Comparison of ENCODE assay signal across 9 mouse cellular contexts in genomic region chr17:34034064-34034463, GRCm38 (mm10). TPM values are rescaled to one million over a fixed set of nuclear protein-coding genes. Genes with fewer than 3 reads are reported as not detected.
DNase-seq lines count a peak whose midpoint lies in the region; ATAC-seq and TF ChIP-seq lines count a peak whose summit lies in the region.
"Had no signal": no experiment of that assay in that cellular context is flagged by ENCODE, and none has a peak within 500 bp of the region (broad histone marks: within the 10 kb centered on the region; RNA-seq: fewer than 3 reads in every experiment).

No protein-coding gene starts in this region.

- TF ChIP-seq EP300 in ES-Bruce4 (IDR thresholded peaks at IDR 0.05; ENCODE audit: insufficient read depth, low read depth, low read length) = no peak

- no peak for ATAC-seq in intestine, embryonic 14.5 days (replicated peaks; ENCODE audit: low FRiP score, low TSS enrichment, low read depth)
- ATAC-seq in intestine, embryonic 16.5 days = no peak
- no peak for ATAC-seq in midbrain, embryonic 14.5 days (ENCODE audit: low FRiP score, low TSS enrichment)

- 76% methylated on average over 10 of the region's 10 CpGs for WGBS in intestine, embryonic 14.5 days
- 75% methylated on average over 10 of the region's 10 CpGs for WGBS in intestine, embryonic 16.5 days
- WGBS in midbrain, embryonic 14.5 days = 75% methylated on average over 10 of the region's 10 CpGs

- H3K27me3 ChIP-seq in intestine, embryonic 14.5 days (replicated peaks; ENCODE audit: control insufficient read depth, insufficient read depth, low read length) = peaks cover 2% of the 10 kb centered on the region; the same call in 1 of the 2 replicates
- 0 out of 2 replicates have a peak, but pooled peaks cover 2% of the 10 kb centered on the region for H3K27me3 ChIP-seq in intestine, embryonic 16.5 days (replicated peaks; ENCODE audit: control insufficient read depth, insufficient read depth, low read length)
- H3K27me3 ChIP-seq in ES-Bruce4 (ENCODE audit: control insufficient read depth, insufficient read depth, low read length, poor library complexity, severe bottlenecking) = no peaks in the 10 kb centered on the region
- no peaks in the 10 kb centered on the region for H3K27me3 ChIP-seq in midbrain, embryonic 14.5 days (ENCODE audit: control insufficient read depth, insufficient read depth, low read length)

- no peaks in the 10 kb centered on the region for H3K9me3 ChIP-seq in intestine, embryonic 14.5 days (ENCODE audit: control insufficient read depth, low read length)
- no peaks in the 10 kb centered on the region for H3K9me3 ChIP-seq in intestine, embryonic 16.5 days (ENCODE audit: control insufficient read depth, low read length)
- H3K9me3 ChIP-seq in ES-Bruce4 (replicated peaks; ENCODE audit: control insufficient read depth, insufficient read depth, low read length, poor library complexity, severe bottlenecking) = no peaks in the 10 kb centered on the region
- H3K9me3 ChIP-seq in midbrain, embryonic 14.5 days (ENCODE audit: control insufficient read depth, low read length) = no peaks in the 10 kb centered on the region
- H3K9me3 ChIP-seq: embryonic facial prominence, embryonic 15.5 days had no signal

- peak; percentile 67 for TF ChIP-seq CTCF in ES-Bruce4 (IDR thresholded peaks at IDR 0.05; ENCODE audit: low read depth, low read length)
- TF ChIP-seq CTCF in gastrocnemius, adult 2 months (IDR thresholded peaks at IDR 0.05) = peak; percentile 77

- no peak overlapping the region for H3K4me3 ChIP-seq in intestine, embryonic 14.5 days (ENCODE audit: low read depth, low read length)
- no peak overlapping the region for H3K4me3 ChIP-seq in intestine, embryonic 16.5 days (ENCODE audit: low read length)
- H3K4me3 ChIP-seq in ES-Bruce4 (ENCODE audit: low read depth, low read length) = no peak overlapping the region
- peak overlapping the region; percentile 1; the same call in 1 of the 2 replicates for H3K4me3 ChIP-seq in gastrocnemius, adult 2 months
- no peak overlapping the region for H3K4me3 ChIP-seq in midbrain, embryonic 14.5 days (replicated peaks; ENCODE audit: low read depth, low read length)

- H3K9ac ChIP-seq in intestine, embryonic 14.5 days (ENCODE audit: low read length) = no peak overlapping the region
- no peak overlapping the region for H3K9ac ChIP-seq in intestine, embryonic 16.5 days (ENCODE audit: low read depth, low read length)
- H3K9ac ChIP-seq in ES-Bruce4 (ENCODE audit: low read depth, poor library complexity, severe bottlenecking) = no peak overlapping the region
- no peak overlapping the region for H3K9ac ChIP-seq in midbrain, embryonic 14.5 days (replicated peaks; ENCODE audit: low read length)
- H3K9ac ChIP-seq: embryonic facial prominence, embryonic 15.5 days had no signal

- no peak overlapping the region for H3K4me2 ChIP-seq in intestine, embryonic 14.5 days (ENCODE audit: low read length)
- H3K4me2 ChIP-seq in intestine, embryonic 16.5 days (ENCODE audit: low read depth, low read length) = no peak overlapping the region
- H3K4me2 ChIP-seq in midbrain, embryonic 14.5 days (ENCODE audit: low read length) = no peak overlapping the region

- TF ChIP-seq POLR2A in ES-Bruce4 (IDR thresholded peaks at IDR 0.05; ENCODE audit: insufficient read depth, low read length) = no peak

- intact Hi-C loops in gastrocnemius, adult 2 months (cut with DNase I) = loop anchor here (5.0 kb wide), 1 partner anchor 88 kb away; the partner anchor contains the start of gene Brd2

- peaks cover 57% of the 10 kb centered on the region for H3K36me3 ChIP-seq in intestine, embryonic 14.5 days (ENCODE audit: control insufficient read depth, insufficient read depth, low read length)
- peaks cover 25% of the 10 kb centered on the region for H3K36me3 ChIP-seq in intestine, embryonic 16.5 days (ENCODE audit: control insufficient read depth, insufficient read depth, low read length)
- H3K36me3 ChIP-seq in ES-Bruce4 (ENCODE audit: control insufficient read depth, insufficient read depth, low read length, poor library complexity, severe bottlenecking) = peaks cover 26% of the 10 kb centered on the region
- peaks cover 49% of the 10 kb centered on the region for H3K36me3 ChIP-seq in midbrain, embryonic 14.5 days (ENCODE audit: control insufficient read depth, insufficient read depth, low read length)

- H3K27ac ChIP-seq in intestine, embryonic 14.5 days (ENCODE audit: low read depth) = no peak overlapping the region
- H3K27ac ChIP-seq in intestine, embryonic 16.5 days (ENCODE audit: low read length) = no peak overlapping the region
- H3K27ac ChIP-seq in ES-Bruce4 (ENCODE audit: insufficient read depth, low read length) = no peak overlapping the region
- H3K27ac ChIP-seq in gastrocnemius, adult 2 months = peak overlapping the region; percentile 31; the same call in 1 of the 2 replicates
- no peak overlapping the region for H3K27ac ChIP-seq in midbrain, embryonic 14.5 days (replicated peaks; ENCODE audit: low read depth, low read length)
- H3K27ac ChIP-seq: embryonic facial prominence, embryonic 15.5 days had no signal

- DNase-seq in intestine, embryonic 14.5 days (ENCODE audit: low spot score) = peak; percentile 81
- peak; percentile 88 for DNase-seq in c-Kit-positive CD71-negative TER-119-negative erythroid progenitor cells, embryonic 14.5 days (ENCODE audit: low read depth)
- DNase-seq in gastrocnemius, adult 2 months = peak; percentile 71
- peak; percentile 57 to 74 for DNase-seq in left cerebral cortex, adult 18-20 months (ENCODE audit: low spot score in 2 of 2)
- DNase-seq in midbrain, embryonic 14.5 days = peak; percentile 71
- peak; percentile 57 to 87 for DNase-seq in thymus, postnatal 10 days (ENCODE audit: low spot score in 2 of 2)

- H3K4me1 ChIP-seq in intestine, embryonic 14.5 days (replicated peaks; ENCODE audit: control insufficient read depth, insufficient read depth, low read length) = peaks cover 28% of the 10 kb centered on the region
- peaks cover 32% of the 10 kb centered on the region for H3K4me1 ChIP-seq in intestine, embryonic 16.5 days (ENCODE audit: control insufficient read depth, insufficient read depth, low read length)
- no peaks in the 10 kb centered on the region for H3K4me1 ChIP-seq in ES-Bruce4 (ENCODE audit: control insufficient read depth, insufficient read depth, low read length)
- peaks cover 33% of the 10 kb centered on the region for H3K4me1 ChIP-seq in midbrain, embryonic 14.5 days (ENCODE audit: control insufficient read depth, insufficient read depth, low read length)

RNA-seq across cellular contexts. Expression of gene Rxrb, which starts 2.5 kb away (rescaled TPM):
- 21.5 and 28.5 TPM in 2 replicates for polyA plus RNA-seq in intestine, embryonic 14.5 days (2014; fragmentation: Nextera tagmentation; extraction: Ambion mirVana)
- polyA plus RNA-seq in intestine, embryonic 16.5 days (2015; fragmentation: Nextera tagmentation; extraction: Ambion mirVana) = 37.6 and 38.4 TPM in 2 replicates
- polyA plus RNA-seq in ES-Bruce4 (2011; ENCODE audit: insufficient read depth, insufficient read length, low read depth, missing spikeins) = 37.7 and 38.2 TPM in 2 replicates
- 10 to 100 TPM; 40.5 to 41.7 TPM for total RNA-seq in gastrocnemius, adult 2 months (2021)
- 10 to 100 TPM; 80.6 to 84.1 TPM for total RNA-seq in left cerebral cortex, adult 18-20 months (2021)
- polyA plus RNA-seq in midbrain, embryonic 14.5 days (2014; fragmentation: Nextera tagmentation; extraction: Ambion mirVana) = 33.3 and 33.4 TPM in 2 replicates

RNA-seq across cellular contexts. Expression of gene Slc39a7, which starts 2.6 kb away (rescaled TPM):
- 86.4 and 89.5 TPM in 2 replicates for polyA plus RNA-seq in intestine, embryonic 14.5 days (2014; fragmentation: Nextera tagmentation; extraction: Ambion mirVana)
- polyA plus RNA-seq in intestine, embryonic 16.5 days (2015; fragmentation: Nextera tagmentation; extraction: Ambion mirVana) = 171 and 176 TPM in 2 replicates
- 57.2 and 68.8 TPM in 2 replicates for polyA plus RNA-seq in ES-Bruce4 (2011; ENCODE audit: insufficient read depth, insufficient read length, low read depth, missing spikeins)
- total RNA-seq in gastrocnemius, adult 2 months (2021) = 10 to 100 TPM; 44.6 to 49.5 TPM
- 100 to 1,000 TPM in 1 of 2 experiments, 10 to 100 TPM in 1; 96.1 to 101 TPM for total RNA-seq in left cerebral cortex, adult 18-20 months (2021)
- polyA plus RNA-seq in midbrain, embryonic 14.5 days (2014; fragmentation: Nextera tagmentation; extraction: Ambion mirVana) = 95.7 and 97.0 TPM in 2 replicates

RNA-seq across cellular contexts. Expression of gene Col11a2, which starts 5.2 kb away (rescaled TPM):
- 0.44 and 0.66 TPM in 2 replicates for polyA plus RNA-seq in intestine, embryonic 14.5 days (2014; fragmentation: Nextera tagmentation; extraction: Ambion mirVana)
- polyA plus RNA-seq in intestine, embryonic 16.5 days (2015; fragmentation: Nextera tagmentation; extraction: Ambion mirVana) = 0.20 and 0.45 TPM in 2 replicates
- polyA plus RNA-seq in ES-Bruce4 (2011; ENCODE audit: insufficient read depth, insufficient read length, low read depth, missing spikeins) = 0.82 and 0.85 TPM in 2 replicates
- 1 to 10 TPM; 3.0 to 9.6 TPM for total RNA-seq in gastrocnemius, adult 2 months (2021)
- total RNA-seq in left cerebral cortex, adult 18-20 months (2021) = 10 to 100 TPM; 14.5 to 14.6 TPM
- polyA plus RNA-seq in midbrain, embryonic 14.5 days (2014; fragmentation: Nextera tagmentation; extraction: Ambion mirVana) = 2.4 and 2.9 TPM in 2 replicates

RNA-seq across cellular contexts. Expression of gene H2-Ke6, which starts 6.2 kb away (rescaled TPM):
- polyA plus RNA-seq in intestine, embryonic 14.5 days (2014; fragmentation: Nextera tagmentation; extraction: Ambion mirVana) = 49.7 and 53.6 TPM in 2 replicates
- polyA plus RNA-seq in intestine, embryonic 16.5 days (2015; fragmentation: Nextera tagmentation; extraction: Ambion mirVana) = 66.0 and 66.7 TPM in 2 replicates
- 19.0 and 26.1 TPM in 2 replicates for polyA plus RNA-seq in ES-Bruce4 (2011; ENCODE audit: insufficient read depth, insufficient read length, low read depth, missing spikeins)
- 10 to 100 TPM; 69.9 to 82.3 TPM for total RNA-seq in gastrocnemius, adult 2 months (2021)
- total RNA-seq in left cerebral cortex, adult 18-20 months (2021) = 10 to 100 TPM; 39.3 to 43.2 TPM
- 56.1 and 75.0 TPM in 2 replicates for polyA plus RNA-seq in midbrain, embryonic 14.5 days (2014; fragmentation: Nextera tagmentation; extraction: Ambion mirVana)

RNA-seq across cellular contexts. Expression of gene Ring1, which starts 9.6 kb away (rescaled TPM):
- polyA plus RNA-seq in intestine, embryonic 14.5 days (2014; fragmentation: Nextera tagmentation; extraction: Ambion mirVana) = 4.4 and 5.9 TPM in 2 replicates
- polyA plus RNA-seq in intestine, embryonic 16.5 days (2015; fragmentation: Nextera tagmentation; extraction: Ambion mirVana) = 9.3 and 12.1 TPM in 2 replicates
- polyA plus RNA-seq in ES-Bruce4 (2011; ENCODE audit: insufficient read depth, insufficient read length, low read depth, missing spikeins) = 8.1 and 11.4 TPM in 2 replicates
- 10 to 100 TPM; 11.6 to 12.8 TPM for total RNA-seq in gastrocnemius, adult 2 months (2021)
- total RNA-seq in left cerebral cortex, adult 18-20 months (2021) = 10 to 100 TPM; 31.6 to 34.6 TPM
- 9.1 and 18.5 TPM in 2 replicates for polyA plus RNA-seq in midbrain, embryonic 14.5 days (2014; fragmentation: Nextera tagmentation; extraction: Ambion mirVana)
